Mouse (Mus musculus) ES-CJ7 (cell line): ENCODE data around the gene Ttyh1.

Experiments used
- DNase-seq: peaks from one replicate; pipeline ENCODE4 v3.0.0; 2011; ENCODE audit warnings: low read depth, low spot score

Ttyh1 gene

GRCm38 (mm10) chr7:4119344-4119902 is at the start of gene Ttyh1:
Ttyh1 (plus strand) TSS chr7:4119408.
- DNase-seq: peak; percentile 62

GRCm38 (mm10) chr7:4071066-4071465 is 48.1 kb upstream of the Ttyh1 start:
- DNase-seq: no peak

- no peak for DNase-seq
Measured at GRCm38 (mm10) chr7:4073144-4073543, 46.1 kb upstream of the Ttyh1 start.

- DNase-seq: no peak
Measured at GRCm38 (mm10) chr7:4079511-4079910, 39.7 kb upstream of the Ttyh1 start.

- no peak for DNase-seq
Measured at GRCm38 (mm10) chr7:4080552-4080951, 38.7 kb upstream of the Ttyh1 start.

GRCm38 (mm10) chr7:4081706-4082105 is 37.5 kb upstream of the Ttyh1 start:
- DNase-seq: no peak

GRCm38 (mm10) chr7:4082804-4083203 is 36.4 kb upstream of the Ttyh1 start:
- no peak for DNase-seq

GRCm38 (mm10) chr7:4084161-4084560 is 35.0 kb upstream of the Ttyh1 start:
- no peak for DNase-seq

GRCm38 (mm10) chr7:4085562-4085961 is 33.6 kb upstream of the Ttyh1 start:
- no peak for DNase-seq

GRCm38 (mm10) chr7:4087238-4087895 is 31.8 kb upstream of the Ttyh1 start:
- no peak for DNase-seq

GRCm38 (mm10) chr7:4087896-4088480 is 31.2 kb upstream of the Ttyh1 start:
- DNase-seq: no peak

GRCm38 (mm10) chr7:4088679-4089078 is 30.5 kb upstream of the Ttyh1 start:
- DNase-seq: no peak

GRCm38 (mm10) chr7:4091170-4091569 is 28.0 kb upstream of the Ttyh1 start:
- peak; percentile 4 for DNase-seq

- DNase-seq: no peak
Measured at GRCm38 (mm10) chr7:4098301-4098700, 20.9 kb upstream of the Ttyh1 start.

- DNase-seq: no peak
Measured at GRCm38 (mm10) chr7:4098832-4099231, 20.4 kb upstream of the Ttyh1 start.

GRCm38 (mm10) chr7:4101144-4101543 is 18.1 kb upstream of the Ttyh1 start:
- no peak for DNase-seq

GRCm38 (mm10) chr7:4103411-4103810 is 15.8 kb upstream of the Ttyh1 start:
- peak; percentile 67 for DNase-seq

GRCm38 (mm10) chr7:4111766-4112165 is 7.4 kb upstream of the Ttyh1 start:
- DNase-seq: no peak

GRCm38 (mm10) chr7:4117050-4117814 is 2.0 kb upstream of the Ttyh1 start:
- no peak for DNase-seq

- no peak for DNase-seq
Measured at GRCm38 (mm10) chr7:4119976-4120921, 1.0 kb downstream of the Ttyh1 start.

GRCm38 (mm10) chr7:4122076-4122768 is 3.0 kb downstream of the Ttyh1 start:
- DNase-seq: no peak
